Mouse (Mus musculus) liver, embryonic 14.5 days (tissue): ENCODE measurements around the gene Cdh23.

Experiments
- CTCF ChIP-seq: IDR thresholded peaks from 2 replicates; pipeline ENCODE4 v1.5.1; 2016; ENCODE audit warnings: antibody characterized with exemption, low read depth, control low read depth
- EP300 ChIP-seq: IDR thresholded peaks from 2 replicates; pipeline ENCODE4 v1.6.1; 2016; ENCODE audit warnings: antibody characterized with exemption, low read depth

DNA sequence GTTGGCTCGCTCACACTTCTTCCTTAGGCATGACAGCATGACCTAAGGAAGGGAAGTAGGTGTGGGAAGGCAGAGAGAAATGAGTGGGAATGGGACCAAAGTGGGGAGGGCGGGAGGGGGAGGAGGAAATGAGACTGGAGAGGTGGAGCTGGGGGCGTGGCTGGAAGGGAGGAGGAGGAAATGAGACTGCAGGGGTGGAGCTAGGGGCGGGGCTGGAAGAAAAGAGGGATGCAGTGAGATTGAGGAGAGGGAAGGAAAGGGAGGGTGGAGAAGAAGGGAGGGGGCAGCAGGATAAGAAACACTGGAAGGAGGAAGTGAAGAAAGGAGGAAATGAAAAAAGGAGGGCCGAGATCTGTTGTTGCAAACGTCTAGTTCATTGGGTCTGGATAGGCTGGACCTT lies 5.3 kb downstream of the Cdh23 start:
- TF ChIP-seq EP300 (no peak), CTCF (no peak)
